Mouse (Mus musculus) neural tube, embryonic 15.5 days (tissue): ENCODE measurements around the gene Msrb1. TPM values are rescaled to one million over a fixed set of nuclear protein-coding genes. Genes with fewer than 3 reads are reported as not detected.
"Not testable (repeated sequence)": the region's sequence is repeated elsewhere in the genome, so short reads cannot be mapped to it uniquely, and the experiment has no call there.

Source experiments
- ATAC-seq: fragments of 200-750 bp; cut with Nextera tagmentation; 2 replicates; pipeline ENCODE4 v1.8.0; 2017; ENCODE audit warnings: mild to moderate bottlenecking, moderate TSS enrichment, moderate library complexity; ENCODE audit not compliant: low FRiP score
- H3K27ac ChIP-seq: fragments of 300-500 bp; sonication (generic); replicated peaks from 2 replicates; pipeline ENCODE4 v1.5.1; 2015; ENCODE audit warnings: mild to moderate bottlenecking, inconsistent platforms
- H3K27me3 ChIP-seq: fragments of 300-500 bp; sonication (generic); replicated peaks from 2 replicates; pipeline ENCODE4 v1.6.1; 2015; ENCODE audit warnings: inconsistent platforms
- H3K36me3 ChIP-seq: fragments of 300-500 bp; sonication (generic); 2 replicates; pipeline ENCODE4 v1.6.1; 2015; ENCODE audit warnings: inconsistent platforms
- H3K4me1 ChIP-seq: fragments of 300-500 bp; sonication (generic); 2 replicates; pipeline ENCODE4 v1.6.1; 2015; ENCODE audit warnings: inconsistent platforms
- H3K4me2 ChIP-seq: fragments of 300-500 bp; sonication (generic); 2 replicates; pipeline ENCODE4 v1.6.1; 2015; ENCODE audit warnings: inconsistent platforms, mild to moderate bottlenecking, moderate library complexity
- H3K4me3 ChIP-seq: fragments of 300-500 bp; sonication (generic); replicated peaks from 2 replicates; pipeline ENCODE4 v1.5.1; 2015; ENCODE audit warnings: mild to moderate bottlenecking, inconsistent platforms
- H3K9ac ChIP-seq: fragments of 300-500 bp; sonication (generic); replicated peaks from 2 replicates; pipeline ENCODE4 v1.6.1; 2015; ENCODE audit warnings: mild to moderate bottlenecking, inconsistent platforms
- H3K9me3 ChIP-seq: fragments of 300-500 bp; sonication (generic); replicated peaks from 2 replicates; pipeline ENCODE4 v1.6.1; 2016; ENCODE audit warnings: inconsistent platforms
- WGBS: fragments of 180-500 bp; shearing (Covaris S2); methylation state at CpG from one replicate; pipeline ENCODE4 v1.1.7; 2015; ENCODE audit warnings: mixed read lengths; 5-methylcytosine and 5-hydroxymethylcytosine counted together
- polyA plus RNA-seq: library from polyadenylated mRNA; unstranded; fragments of >200 nt; fragmentation: Nextera tagmentation; extraction: Ambion mirVana; gene quantifications from 2 replicates; pipeline ENCODE4 v1.2.1, GENCODE M21; 2015

Msrb1 gene
- polyA plus RNA-seq, 1 experiment from 2014 or later, result 23.2 TPM

GRCm38 (mm10) chr17:24705821-24706220 is 30.6 kb upstream of the Msrb1 start:
- H3K27me3 ChIP-seq, result no peaks in the 10 kb centered on the region
- no peak overlapping the region for H3K9ac ChIP-seq
- H3K36me3 ChIP-seq, result peaks cover 44% of the 10 kb centered on the region
- H3K4me3 ChIP-seq, result no peak overlapping the region
- no peaks in the 10 kb centered on the region for H3K9me3 ChIP-seq
- H3K4me2 ChIP-seq, result peak overlapping the region; percentile 81; the same call in 1 of the 2 replicates
- ATAC-seq, result no peak
- H3K27ac ChIP-seq, result no peak overlapping the region
- H3K4me1 ChIP-seq, result peaks cover 21% of the 10 kb centered on the region
- WGBS, result 94% methylated on average over 3 of the region's 3 CpGs

- peak; percentile 92 for ATAC-seq
- Histone ChIP-seq H3K4me1 (peaks cover 21% of the 10 kb centered on the region), H3K27ac (peak within 1 kb of the TSS; percentile 83), H3K36me3 (peaks cover 30% of the 10 kb centered on the region), H3K9ac (peak within 1 kb of the TSS; percentile 78), H3K9me3 (no peaks in the 10 kb centered on the region), H3K4me3 (peak within 1 kb of the TSS; percentile 77), H3K4me2 (peak within 1 kb of the TSS; percentile 81), H3K27me3 (no peaks in the 10 kb centered on the region)
- WGBS, result 4% methylated on average over 32 of the region's 32 CpGs
Measured at GRCm38 (mm10) chr17:24706982-24707800, 29.3 kb upstream of the Msrb1 start, which contains the start of gene Tbl3. Gene Tbl3 (minus strand): TSS chr17:24707660.

DNA sequence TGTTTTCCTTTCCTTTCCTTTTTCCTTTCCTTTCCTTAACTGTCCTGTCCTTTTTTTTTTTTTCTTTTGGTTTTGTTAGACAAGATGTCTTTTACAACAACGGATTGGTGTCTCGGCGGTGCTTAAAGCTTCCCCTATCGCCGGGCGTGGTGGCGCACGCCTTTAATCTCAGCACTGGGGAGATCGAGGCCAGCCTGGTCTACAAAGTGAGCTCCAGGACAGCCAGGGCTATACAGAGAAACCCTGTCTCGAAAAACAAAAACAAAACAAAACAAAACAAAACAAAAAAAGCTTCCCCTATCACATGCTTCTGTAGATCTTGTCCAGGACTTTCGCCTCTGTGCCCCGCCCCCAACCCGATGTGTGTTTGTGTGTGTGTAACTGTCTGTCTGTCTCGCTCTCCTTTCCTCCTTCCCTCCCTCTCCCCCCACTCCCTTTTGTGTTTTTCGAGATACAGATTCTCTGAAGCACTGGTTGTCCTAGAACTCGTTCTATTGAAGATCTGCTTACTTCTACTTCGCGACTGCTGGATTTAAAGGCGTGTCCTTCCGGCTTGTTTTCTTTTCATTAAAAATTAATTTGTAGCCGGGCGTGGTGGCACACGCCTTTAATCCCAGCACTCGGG is 28.5 kb upstream of the Msrb1 start:
- Histone ChIP-seq H3K27me3 (no peaks in the 10 kb centered on the region), H3K4me2 (peak overlapping the region; percentile 81), H3K9me3 (no peaks in the 10 kb centered on the region), H3K27ac (peak overlapping the region; percentile 83), H3K4me3 (peak overlapping the region; percentile 77), H3K9ac (peak overlapping the region; percentile 78), H3K36me3 (peaks cover 24% of the 10 kb centered on the region), H3K4me1 (peaks cover 21% of the 10 kb centered on the region)
- WGBS, result 5% methylated on average over 24 of the region's 24 CpGs
- no peak; the same call in 1 of the 2 replicates for ATAC-seq

DNA sequence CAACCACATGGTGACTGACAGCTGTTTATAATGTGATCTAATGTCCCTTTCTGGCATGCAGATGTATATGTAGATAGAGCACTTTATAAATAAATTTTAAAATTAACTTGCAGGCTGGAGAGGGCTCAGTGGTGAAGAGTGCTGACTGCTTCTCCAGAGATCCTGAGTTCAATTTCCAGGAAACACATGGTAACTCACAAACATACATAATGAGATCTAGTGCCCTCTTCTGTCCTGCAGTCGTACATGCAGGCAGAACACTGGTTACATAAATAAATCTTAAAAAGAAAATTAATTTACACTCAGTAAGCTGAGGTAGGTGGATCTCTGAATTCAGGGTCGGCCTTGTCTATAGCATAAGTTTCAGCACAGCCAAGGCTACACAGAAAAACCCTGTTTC is 27.8 kb upstream of the Msrb1 start:
- no peak overlapping the region for H3K4me2 ChIP-seq
- H3K9me3 ChIP-seq, result no peaks in the 10 kb centered on the region
- H3K4me1 ChIP-seq, result peaks cover 21% of the 10 kb centered on the region
- no peak overlapping the region for H3K27ac ChIP-seq
- H3K27me3 ChIP-seq, result no peaks in the 10 kb centered on the region
- 0 out of 2 replicates have a peak overlapping the region, but pooled peaks have one; percentile 77 for H3K4me3 ChIP-seq
- 30% methylated on average over 2 of the region's 2 CpGs for WGBS
- no peak for ATAC-seq
- H3K36me3 ChIP-seq, result peaks cover 20% of the 10 kb centered on the region
- H3K9ac ChIP-seq, result no peak overlapping the region

GRCm38 (mm10) chr17:24715556-24715955 is 20.9 kb upstream of the Msrb1 start:
- Histone ChIP-seq H3K27me3 (no peaks in the 10 kb centered on the region), H3K4me2 (no peak overlapping the region), H3K4me3 (no peak overlapping the region), H3K36me3 (peaks cover 9% of the 10 kb centered on the region; the same call in 1 of the 2 replicates), H3K27ac (no peak overlapping the region), H3K4me1 (peaks cover 7% of the 10 kb centered on the region), H3K9me3 (no peaks in the 10 kb centered on the region), H3K9ac (no peak overlapping the region)
- no peak for ATAC-seq
- WGBS, result 53% methylated on average over 6 of the region's 6 CpGs

DNA sequence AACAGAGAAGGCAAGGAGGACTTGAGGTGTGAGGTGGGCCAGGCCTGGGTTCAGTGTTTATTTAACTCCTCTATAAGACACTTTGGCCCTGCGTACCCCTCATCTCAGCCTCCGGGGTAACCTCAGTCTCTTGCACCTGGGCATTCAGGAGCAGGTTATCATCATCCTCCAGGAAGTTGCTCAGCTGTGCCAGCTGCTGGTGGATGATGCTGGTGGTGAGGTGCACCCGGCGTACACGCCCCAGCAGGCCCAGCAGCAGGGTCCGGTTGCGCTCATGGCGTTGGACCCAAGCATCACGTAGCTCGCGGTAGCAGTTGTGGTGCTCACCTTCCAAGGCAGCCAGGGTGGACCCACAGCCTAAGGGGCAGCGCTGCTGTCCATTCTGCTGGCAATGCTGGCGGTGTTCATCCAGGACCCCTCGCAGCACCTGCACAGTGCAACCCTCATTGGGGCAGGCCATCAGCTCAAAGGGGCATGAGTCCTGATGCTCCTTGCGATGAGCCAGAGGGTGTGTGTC is 20.2 kb upstream of the Msrb1 start:
- H3K9me3 ChIP-seq, result no peaks in the 10 kb centered on the region
- H3K4me3 ChIP-seq, result no peak overlapping the region
- H3K4me2 ChIP-seq, result no peak overlapping the region
- H3K9ac ChIP-seq, result no peak overlapping the region
- H3K36me3 ChIP-seq, result peaks cover 9% of the 10 kb centered on the region; the same call in 1 of the 2 replicates
- WGBS, result 94% methylated on average over 15 of the region's 15 CpGs
- no peak overlapping the region for H3K27ac ChIP-seq
- peaks cover 9% of the 10 kb centered on the region for H3K4me1 ChIP-seq
- no peak for ATAC-seq
- no peaks in the 10 kb centered on the region for H3K27me3 ChIP-seq

- WGBS, result 80% methylated on average over 4 of the region's 4 CpGs
- peaks cover 23% of the 10 kb centered on the region for H3K36me3 ChIP-seq
- H3K4me1 ChIP-seq, result peaks cover 27% of the 10 kb centered on the region
Measured at GRCm38 (mm10) chr17:24717943-24718342, 18.5 kb upstream of the Msrb1 start, which contains the start of the genes Rnf151 and Rps2. Gene Rnf151 (minus strand): TSS chr17:24718063. Gene Rps2 (plus strand): TSS chr17:24718116.

GRCm38 (mm10) chr17:24718938-24719337 is 17.5 kb upstream of the Msrb1 start:
- not testable (repeated sequence) for H3K9me3 ChIP-seq, ATAC-seq, H3K27me3 ChIP-seq
- Histone ChIP-seq H3K4me3 (peak overlapping the region; percentile 82), H3K27ac (0 out of 2 replicates have a peak overlapping the region, but pooled peaks have one; percentile 87), H3K4me2 (peak overlapping the region; percentile 60), H3K4me1 (peaks cover 35% of the 10 kb centered on the region), H3K9ac (peak overlapping the region; percentile 86), H3K36me3 (peaks cover 23% of the 10 kb centered on the region)
- 63% methylated on average over 5 of the region's 5 CpGs for WGBS

More at GRCm38 (mm10) chr17:24717943-24718342, 18.5 kb upstream of the Msrb1 start, which contains the start of the genes Rnf151 and Rps2:
- Histone ChIP-seq H3K4me3 (peak within 1 kb of the TSS; percentile 82), H3K9ac (peak within 1 kb of the TSS; percentile 86), H3K27me3 (no peaks in the 10 kb centered on the region), H3K27ac (no peak within 1 kb of the TSS), H3K9me3 (no peaks in the 10 kb centered on the region), H3K4me2 (peak within 1 kb of the TSS; percentile 60)
- no peak for ATAC-seq

DNA sequence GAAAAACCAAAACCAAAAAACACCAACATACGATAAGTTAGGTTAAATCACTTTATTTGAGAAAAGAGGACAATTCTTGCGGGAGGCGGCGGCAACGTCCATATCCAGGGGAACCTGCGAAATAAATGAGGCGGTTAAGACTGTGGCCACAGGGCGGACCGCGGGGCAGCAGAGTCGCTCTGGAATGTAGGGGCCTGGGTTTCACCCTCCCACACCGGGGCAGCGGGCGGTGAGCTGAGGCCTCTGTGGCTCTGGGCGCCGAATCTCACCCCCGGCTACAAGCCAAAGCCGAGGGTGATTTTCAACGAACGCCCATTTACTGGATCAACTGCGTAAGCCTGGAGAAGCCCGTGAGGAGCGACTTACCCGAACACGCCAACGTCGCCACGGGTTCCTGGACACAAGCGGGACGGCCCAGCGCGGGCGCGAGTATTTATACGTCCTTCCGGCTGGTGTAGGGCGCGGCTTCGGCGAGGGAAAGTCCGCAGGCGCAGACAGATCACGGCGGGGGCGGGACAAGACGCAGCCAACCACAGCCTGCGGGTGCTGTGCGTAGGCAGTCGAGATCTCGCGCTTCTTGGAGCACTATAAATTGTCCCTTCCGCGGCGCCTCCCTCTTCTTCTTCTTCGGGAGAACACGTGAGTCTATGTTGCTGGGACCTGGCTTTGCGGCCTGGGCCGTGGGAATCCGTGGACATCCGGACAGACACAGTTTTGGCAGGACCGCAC is 16.8 kb upstream of the Msrb1 start:
- peaks cover 23% of the 10 kb centered on the region for H3K36me3 ChIP-seq
- peak overlapping the region; percentile 82 for H3K4me3 ChIP-seq
- peaks cover 38% of the 10 kb centered on the region for H3K4me1 ChIP-seq
- peak overlapping the region; percentile 86 for H3K9ac ChIP-seq
- no peaks in the 10 kb centered on the region for H3K27me3 ChIP-seq
- under 1% methylated on average over 61 of the region's 61 CpGs for WGBS
- peak overlapping the region; percentile 60 for H3K4me2 ChIP-seq
- ATAC-seq, result peak; percentile 98
- H3K27ac ChIP-seq, result peak overlapping the region; percentile 87
- H3K9me3 ChIP-seq, result no peaks in the 10 kb centered on the region

GRCm38 (mm10) chr17:24720616-24721015 is 15.8 kb upstream of the Msrb1 start:
- peak overlapping the region; percentile 82 for H3K4me3 ChIP-seq
- 0 out of 2 replicates have a peak overlapping the region, but pooled peaks have one; percentile 86 for H3K27ac ChIP-seq
- H3K4me2 ChIP-seq, result peak overlapping the region; percentile 56
- peaks cover 38% of the 10 kb centered on the region for H3K4me1 ChIP-seq
- peaks cover 23% of the 10 kb centered on the region for H3K36me3 ChIP-seq
- not testable (repeated sequence) for ATAC-seq, H3K27me3 ChIP-seq, H3K9me3 ChIP-seq
- peak overlapping the region; percentile 53 for H3K9ac ChIP-seq
- 0% methylated on average over 11 of the region's 11 CpGs for WGBS
